Mouse (Mus musculus) testis, adult 2 months (tissue): ENCODE results near the gene Elavl3. TPM values are rescaled to one million over a fixed set of nuclear protein-coding genes. Genes with fewer than 3 reads are reported as not detected.

Experiments
- H3K27ac ChIP-seq: fragments of 200-500 bp; 2 replicates; pipeline ENCODE4 v1.5.1; 2012; ENCODE audit warnings: low read depth, low read length; ENCODE audit not compliant: control insufficient read depth, insufficient read depth
- H3K27me3 ChIP-seq: fragments of 200-500 bp; 2 replicates; pipeline ENCODE4 v1.6.1; 2012; ENCODE audit warnings: mild to moderate bottlenecking, low read length, moderate library complexity; ENCODE audit not compliant: control insufficient read depth, insufficient read depth
- H3K36me3 ChIP-seq: fragments of 200-500 bp; 2 replicates; pipeline ENCODE4 v1.6.1; 2012; ENCODE audit warnings: mild to moderate bottlenecking, low read length; ENCODE audit not compliant: control insufficient read depth, insufficient read depth
- H3K4me1 ChIP-seq: fragments of 200-500 bp; 2 replicates; pipeline ENCODE4 v1.6.1; 2012; ENCODE audit warnings: low read length; ENCODE audit not compliant: control insufficient read depth, insufficient read depth
- H3K4me3 ChIP-seq: fragments of 200-500 bp; 2 replicates; pipeline ENCODE4 v1.5.1; 2012; ENCODE audit warnings: low read depth, mild to moderate bottlenecking, low read length, moderate library complexity, mixed read lengths; ENCODE audit not compliant: control insufficient read depth
- CTCF ChIP-seq: fragments of 200-500 bp; IDR thresholded peaks from 2 replicates; pipeline ENCODE4 v1.5.1; 2012; ENCODE audit warnings: low read depth, mild to moderate bottlenecking, inconsistent platforms, low read length, moderate library complexity; ENCODE audit not compliant: control insufficient read depth, insufficient read depth, insufficient replicate concordance
- POLR2A ChIP-seq: fragments of 200-500 bp; IDR thresholded peaks from 2 replicates; pipeline ENCODE4 v1.6.1; 2012; ENCODE audit warnings: low read depth, mild to moderate bottlenecking, inconsistent platforms, low read length, moderate library complexity; ENCODE audit not compliant: control insufficient read depth
- polyA plus RNA-seq: library from polyadenylated mRNA; depleted of rRNA; stranded (reverse); fragments of >200 nt; gene quantifications from 2 replicates; pipeline ENCODE4 v1.2.3, GENCODE M21; 2012

Gene Elavl3
- polyA plus RNA-seq, 1 experiment = 1.9 TPM

DNA sequence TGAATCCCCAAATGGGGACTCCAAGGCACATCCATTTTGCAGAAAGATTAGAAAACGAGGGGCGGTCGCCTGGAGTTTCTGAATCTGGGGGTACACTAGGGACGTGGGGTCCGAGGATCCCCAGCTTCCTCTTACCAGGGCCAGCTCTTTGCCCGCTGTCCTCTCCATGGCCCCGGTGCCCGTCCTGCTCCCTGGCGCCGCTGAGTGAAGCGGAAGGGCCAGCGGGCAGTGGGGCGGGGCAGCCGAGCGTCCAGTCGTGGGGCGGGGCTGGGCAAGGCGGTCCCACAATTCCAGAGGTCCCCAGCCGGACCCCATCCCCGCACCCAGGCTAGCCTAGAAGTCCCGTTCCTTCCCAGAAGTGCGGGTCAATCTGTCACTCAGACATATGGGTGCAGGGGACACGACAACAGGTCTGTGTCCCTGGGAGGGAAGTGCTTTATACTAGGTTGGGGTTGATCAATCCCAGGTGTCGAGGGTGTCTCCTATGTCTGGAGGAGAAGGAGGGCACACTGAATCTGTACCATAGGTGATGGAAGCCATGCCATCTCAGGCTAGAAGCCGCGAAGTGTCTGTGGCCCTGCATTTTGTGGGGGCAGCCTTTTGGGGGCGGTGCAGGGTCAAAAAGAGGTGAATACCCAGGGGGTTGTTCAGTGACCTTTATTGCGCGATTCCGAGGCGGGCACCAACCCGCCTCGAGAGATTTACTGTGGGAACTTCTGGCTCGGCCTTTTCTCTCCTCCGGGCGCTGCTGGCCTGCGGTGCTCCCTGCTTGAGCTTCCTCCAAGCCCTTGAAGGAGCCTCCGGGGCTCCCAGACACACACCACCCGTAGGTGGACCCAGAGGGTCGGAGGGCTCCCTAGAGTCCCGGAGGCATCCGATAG, 62.4 kb downstream of the Elavl3 start, which contains the start of gene Rgl3:
TSS of gene Rgl3 (minus strand) at position 217 of the 881 bp plus-strand sequence.
- TF ChIP-seq CTCF (no peak), POLR2A (no peak)
- peaks cover 26% of the 10 kb centered on the region for H3K4me1 ChIP-seq
- peaks cover 2% of the 10 kb centered on the region for H3K36me3 ChIP-seq
- H3K4me3 ChIP-seq = peak within 1 kb of the TSS; percentile 47
- peaks cover 5% of the 10 kb centered on the region; the same call in 1 of the 2 replicates for H3K27me3 ChIP-seq
- no peak within 1 kb of the TSS for H3K27ac ChIP-seq

DNA sequence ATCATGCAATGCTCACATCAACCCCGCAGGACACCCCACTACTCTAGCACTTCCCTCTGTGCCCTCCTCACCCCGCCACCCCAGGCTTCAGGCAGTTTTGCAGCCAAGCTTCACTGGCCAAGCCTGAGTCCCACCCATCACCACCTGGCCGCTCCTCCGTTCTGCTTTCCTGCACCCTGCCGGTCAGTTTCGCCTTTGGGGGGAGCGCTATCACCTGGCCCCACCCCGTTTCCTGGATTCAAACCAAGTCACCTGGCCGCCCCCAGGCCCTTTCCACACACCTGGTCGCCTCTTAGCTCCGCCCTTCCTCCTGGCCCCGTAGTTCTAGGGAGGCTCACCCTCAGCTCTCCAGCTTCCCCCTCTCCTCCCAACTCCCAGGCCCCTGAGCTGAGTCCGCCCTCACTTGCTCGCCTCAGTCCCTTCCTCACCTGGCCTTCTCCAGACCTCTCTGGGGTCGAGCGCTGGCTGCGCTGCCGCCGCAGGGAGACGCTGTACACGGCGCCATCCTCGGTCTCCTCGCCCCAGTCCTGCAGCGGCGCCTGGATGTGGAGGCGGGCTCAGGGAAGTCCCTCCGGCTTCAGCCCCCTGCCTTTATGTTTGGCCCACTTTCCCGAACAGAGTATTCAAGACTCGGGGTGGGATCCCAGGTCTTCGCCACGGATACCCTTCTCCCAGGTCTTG, 63.3 kb downstream of the Elavl3 start:
- Histone ChIP-seq H3K27me3 (peaks cover 5% of the 10 kb centered on the region; the same call in 1 of the 2 replicates), H3K4me3 (peak overlapping the region; percentile 8), H3K36me3 (peaks cover 2% of the 10 kb centered on the region), H3K27ac (no peak overlapping the region), H3K4me1 (peaks cover 26% of the 10 kb centered on the region)
- no peak for TF ChIP-seq CTCF
- TF ChIP-seq POLR2A = no peak

DNA sequence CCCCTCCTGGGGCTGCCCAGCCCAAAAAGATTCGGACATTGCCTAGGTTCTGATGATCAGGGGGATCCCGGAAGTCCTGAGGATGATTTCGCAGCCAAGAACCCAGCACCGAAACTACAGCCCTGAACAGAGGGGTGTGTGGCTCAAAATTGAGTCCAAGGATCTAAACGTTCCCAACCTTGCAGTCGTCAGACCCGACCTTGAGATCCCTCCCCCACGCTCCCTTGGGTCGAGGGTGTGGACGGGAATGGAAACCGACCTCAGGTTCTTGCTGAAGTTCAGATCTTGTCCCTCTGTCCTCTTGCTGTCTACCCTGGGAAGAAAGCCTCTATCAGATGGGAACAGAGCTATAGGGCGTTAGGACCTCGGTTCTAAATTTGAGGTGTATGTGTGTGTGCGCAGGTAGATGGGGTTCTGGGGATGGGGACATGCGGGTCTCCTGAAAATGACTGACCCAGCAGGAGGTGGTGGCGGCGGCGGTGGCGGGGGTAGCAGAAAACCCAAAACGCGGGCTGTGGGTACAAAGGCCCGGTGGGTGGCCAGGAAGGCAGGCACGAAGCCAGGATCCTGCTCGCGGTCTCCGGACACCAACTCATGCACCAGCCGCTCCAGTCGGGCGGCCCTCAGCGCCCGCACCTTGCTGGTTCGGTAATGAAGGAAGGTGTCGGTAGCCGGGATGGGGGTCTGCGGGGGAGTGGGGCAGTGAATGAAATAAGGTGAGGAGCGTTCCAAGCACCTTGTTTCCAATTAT, 64.1 kb downstream of the Elavl3 start:
- TF ChIP-seq POLR2A (no peak), CTCF (no peak)
- Histone ChIP-seq H3K4me1 (peaks cover 26% of the 10 kb centered on the region), H3K27me3 (peaks cover 5% of the 10 kb centered on the region; the same call in 1 of the 2 replicates), H3K36me3 (peaks cover 2% of the 10 kb centered on the region), H3K4me3 (no peak overlapping the region), H3K27ac (no peak overlapping the region)

DNA sequence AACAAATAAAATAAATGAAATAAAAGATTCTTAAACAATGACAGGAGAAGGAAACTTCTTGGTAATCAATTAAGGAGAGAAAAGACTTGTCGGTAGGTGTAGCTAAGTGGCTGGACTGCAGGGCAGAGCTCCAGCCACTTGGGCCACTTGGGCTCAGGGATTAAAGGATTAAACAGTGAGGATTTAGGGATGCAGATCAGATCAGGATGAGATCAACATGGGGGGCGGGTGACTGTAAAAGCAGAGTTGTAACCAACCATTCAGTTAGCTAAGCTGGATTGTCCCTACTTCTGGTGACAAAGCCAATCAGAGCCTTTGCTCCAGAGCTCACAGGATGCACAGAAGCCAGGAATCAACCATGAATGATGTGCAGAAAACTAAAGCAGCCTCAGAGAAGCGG, 67.9 kb downstream of the Elavl3 start:
- no peaks in the 10 kb centered on the region for H3K36me3 ChIP-seq
- no peak for TF ChIP-seq POLR2A
- no peak for TF ChIP-seq CTCF
- H3K27me3 ChIP-seq = peaks cover 5% of the 10 kb centered on the region; the same call in 1 of the 2 replicates
- H3K27ac ChIP-seq = no peak overlapping the region
- no peak overlapping the region for H3K4me3 ChIP-seq
- H3K4me1 ChIP-seq = peaks cover 17% of the 10 kb centered on the region

DNA sequence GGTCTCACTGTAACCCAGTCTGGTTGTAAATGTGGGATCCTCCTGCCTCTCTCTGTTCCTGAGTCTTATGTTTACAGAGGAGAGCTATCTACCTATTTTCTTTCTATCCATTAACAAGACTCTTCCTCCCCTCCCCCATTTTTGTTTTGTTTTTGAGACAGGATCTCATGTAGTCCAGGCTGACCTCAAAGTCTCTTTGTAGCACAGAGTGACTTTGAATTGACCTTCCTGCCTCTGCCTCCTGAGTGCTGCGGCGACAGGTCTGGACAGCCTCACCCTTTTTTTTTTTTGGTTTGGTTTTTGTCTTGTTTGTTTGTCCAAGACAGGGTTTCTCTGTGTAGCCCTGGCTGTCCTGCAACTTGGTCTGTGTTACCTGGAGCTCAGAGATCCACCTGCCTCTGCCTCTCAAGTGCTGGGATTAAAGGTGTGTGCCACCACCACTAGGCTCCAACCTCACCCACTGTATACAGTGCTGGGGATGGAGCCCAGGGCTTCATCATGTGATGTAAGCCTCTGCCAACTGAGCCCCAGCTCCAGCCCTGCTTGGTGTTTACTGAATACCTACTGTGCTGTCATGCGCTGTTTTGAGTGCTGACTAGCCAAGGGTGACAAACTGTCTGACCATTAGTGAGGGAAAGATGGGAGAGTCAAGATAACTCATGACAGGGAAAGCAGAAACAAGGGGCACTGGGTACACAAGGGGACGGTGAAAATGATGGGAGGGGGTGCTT, 73.3 kb downstream of the Elavl3 start:
- Histone ChIP-seq H3K4me1 (peaks cover 7% of the 10 kb centered on the region), H3K4me3 (no peak overlapping the region), H3K36me3 (no peaks in the 10 kb centered on the region), H3K27ac (no peak overlapping the region), H3K27me3 (no peaks in the 10 kb centered on the region)
- TF ChIP-seq POLR2A = no peak

DNA sequence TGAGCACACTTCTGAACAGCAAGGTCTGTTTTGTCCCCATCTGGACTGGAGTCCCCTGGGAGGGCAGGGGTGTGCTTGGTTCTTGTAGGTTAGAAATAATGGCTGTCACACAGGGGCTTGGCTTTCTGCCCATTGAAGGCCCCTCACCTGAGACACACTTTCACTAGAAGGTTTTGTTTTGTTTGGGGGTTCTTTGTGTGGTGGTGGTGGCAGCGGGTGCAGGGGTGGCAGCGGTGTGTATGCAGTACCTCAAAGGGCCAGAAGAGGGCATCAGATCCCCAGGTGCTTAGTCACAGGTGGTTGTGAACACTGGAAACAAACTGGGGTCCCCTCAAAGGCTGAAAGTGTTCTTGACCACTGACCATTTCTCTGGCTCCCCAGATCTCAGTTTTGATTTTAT, 73.9 kb downstream of the Elavl3 start:
- Histone ChIP-seq H3K4me1 (peaks cover 7% of the 10 kb centered on the region), H3K27me3 (no peaks in the 10 kb centered on the region), H3K4me3 (no peak overlapping the region), H3K27ac (no peak overlapping the region), H3K36me3 (no peaks in the 10 kb centered on the region)
- no peak for TF ChIP-seq POLR2A
- TF ChIP-seq CTCF = peak; percentile 75; the same call in 1 of the 2 replicates

DNA sequence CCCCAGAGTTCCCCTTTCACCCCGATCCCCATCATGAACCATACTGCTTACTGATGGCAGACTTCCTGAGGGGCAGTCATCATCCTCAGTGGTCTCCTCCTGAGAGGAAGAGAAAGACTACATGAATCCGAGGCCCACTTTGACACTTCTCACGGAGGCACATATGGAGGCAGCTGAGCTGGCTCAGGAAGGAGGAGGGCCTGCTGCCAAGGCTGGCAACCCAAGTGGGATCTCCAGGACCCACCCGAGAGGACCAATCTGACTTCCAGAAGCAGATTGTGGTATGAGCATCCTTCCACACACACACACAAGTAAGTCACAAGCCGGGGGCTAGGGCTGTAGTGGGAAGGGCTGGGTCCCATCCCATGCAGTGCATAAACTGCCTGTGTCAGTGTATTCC, 74.5 kb downstream of the Elavl3 start:
- no peak for TF ChIP-seq CTCF
- no peak for TF ChIP-seq POLR2A

More for the DNA sequence above, 74.5 kb downstream of the Elavl3 start:
- Histone ChIP-seq H3K36me3 (no peaks in the 10 kb centered on the region), H3K4me1 (peaks cover 7% of the 10 kb centered on the region), H3K4me3 (no peak overlapping the region), H3K27me3 (no peaks in the 10 kb centered on the region), H3K27ac (no peak overlapping the region)
